Mouse (Mus musculus) left cerebral cortex, adult 2 months (tissue): Measurements from ENCODE around the gene Neurl4. TPM values are rescaled to one million over a fixed set of nuclear protein-coding genes. Genes with fewer than 3 reads are reported as not detected.
"Not testable (repeated sequence)": the region's sequence is repeated elsewhere in the genome, so short reads cannot be mapped to it uniquely, and the experiment has no call there.

ENCODE experiments used
- DNase-seq, 2 experiments: peaks; one replicate each; pipeline ENCODE4 v3.0.0; 2021 to 2022; ENCODE audit warnings: low spot score in 2 of 2, mixed read lengths in 1 of 2; ENCODE audit errors: extremely low spot score in 1 of 2
- H3K27ac ChIP-seq: fragments of 200-600 bp; 2 replicates; pipeline ENCODE4 v1.8.1; 2022
- H3K4me3 ChIP-seq: fragments of 200-600 bp; 2 replicates; pipeline ENCODE4 v1.8.1; 2022
- CTCF ChIP-seq: fragments of 200-600 bp; IDR thresholded peaks from 2 replicates; pipeline ENCODE4 v1.8.1; 2022; ENCODE audit warnings: antibody characterized with exemption, mild to moderate bottlenecking, moderate library complexity
- intact Hi-C: fragments of 180-260 bp; cut with DNase I; formaldehyde crosslinking; loops from one replicate; pipeline ENCODE4 v1.15.1; 2025
- long read RNA-seq, 2 experiments: library from polyadenylated mRNA; stranded (forward); transcript quantifications; one replicate each; pipeline ENCODE4 v2.0.0; 2021; ENCODE audit warnings: borderline mapping rate in 2 of 2
- total RNA-seq, 2 experiments: library from RNA; stranded (reverse); gene quantifications; 2 replicates each; pipeline ENCODE4 v1.2.3; 2021

Neurl4 gene
- 100 to 1,000 TPM; 121 to 124 TPM for total RNA-seq
- long read RNA-seq, experiment 1, full-length matches to known transcripts, result 12 of 54 reads
- long read RNA-seq, experiment 1, partial matches to known transcripts, result 22 of 54 reads
- long read RNA-seq, experiment 1, other reads (novel, unspliced or antisense), result 20 of 54 reads
- long read RNA-seq, experiment 2, full-length matches to known transcripts, result 8 of 70 reads
- long read RNA-seq, experiment 2, partial matches to known transcripts, result 33 of 70 reads
- long read RNA-seq, experiment 2, other reads (novel, unspliced or antisense), result 29 of 70 reads

- DNase-seq, result peak; percentile 84 to 86
- intact Hi-C loops, result loop anchor here (2.0 to 5.0 kb wide), 3 partner anchors 20 to 218 kb away; partner anchors contain the start of genes Kctd11, Nlgn2, Senp3 and Tmem256
- TF ChIP-seq CTCF, result no peak
- Histone ChIP-seq H3K27ac (peak within 1 kb of the TSS; percentile 95), H3K4me3 (peak within 1 kb of the TSS; percentile 79)
Observed at GRCm38 (mm10) chr11:69900471-69901405, at the start of gene Neurl4, which contains the start of gene 2810408A11Rik. TSS of gene Neurl4 (plus strand) at chr11:69901072. TSS of gene 2810408A11Rik (minus strand) at chr11:69900987.

GRCm38 (mm10) chr11:69853994-69854393 lies 46.9 kb upstream of the Neurl4 start:
- Histone ChIP-seq H3K27ac (no peak overlapping the region), H3K4me3 (no peak overlapping the region)
- TF ChIP-seq CTCF, result no peak
- DNase-seq, result no peak
- intact Hi-C loops, result no loop called here

DNA sequence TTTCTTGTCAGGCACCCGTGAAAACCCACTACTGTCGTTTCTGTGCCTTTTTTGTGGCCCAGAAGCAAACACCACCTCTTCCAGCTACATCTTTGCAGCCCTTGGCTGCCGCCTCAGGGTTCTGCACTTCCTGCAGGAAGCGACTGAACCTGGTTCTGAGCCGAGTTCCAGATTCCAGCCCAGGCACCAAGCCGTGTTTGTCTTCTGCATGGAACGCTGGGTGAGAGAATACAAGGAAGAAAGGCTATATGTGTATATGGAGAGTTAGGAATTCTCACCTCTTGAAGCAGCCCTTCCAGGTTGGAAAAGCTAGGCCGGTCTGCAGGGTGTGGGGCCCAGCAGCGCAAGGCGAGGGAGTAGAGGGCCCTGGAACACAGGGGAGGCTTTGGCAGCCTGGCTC lies 46.2 kb upstream of the Neurl4 start:
- intact Hi-C loops, result no loop called here
- DNase-seq, result no peak
- no peak overlapping the region for H3K27ac ChIP-seq
- no peak overlapping the region for H3K4me3 ChIP-seq
- TF ChIP-seq CTCF, result no peak

DNA sequence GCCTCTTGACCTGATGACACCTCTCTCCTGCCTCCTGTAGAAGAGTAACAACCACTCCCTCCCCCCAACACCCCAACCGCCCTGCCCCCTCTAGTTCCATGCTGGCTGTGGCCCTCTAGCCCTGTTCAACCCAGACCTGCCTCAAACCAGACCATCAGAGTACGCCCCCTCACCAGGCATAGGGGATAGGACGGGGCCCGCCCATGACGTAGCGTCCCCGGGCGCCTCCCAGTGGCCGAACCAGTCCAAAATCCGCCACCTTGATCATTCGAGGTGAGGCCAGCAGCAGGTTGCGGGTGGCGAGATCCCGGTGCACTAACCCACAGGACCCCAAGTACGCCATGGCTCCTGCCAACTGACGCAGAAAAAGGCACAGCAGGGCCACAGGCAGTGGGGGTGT lies 45.5 kb upstream of the Neurl4 start:
- DNase-seq, result no peak
- H3K4me3 ChIP-seq, result no peak overlapping the region
- intact Hi-C loops, result no loop called here
- peak; percentile 46 for TF ChIP-seq CTCF
- no peak overlapping the region for H3K27ac ChIP-seq

DNA sequence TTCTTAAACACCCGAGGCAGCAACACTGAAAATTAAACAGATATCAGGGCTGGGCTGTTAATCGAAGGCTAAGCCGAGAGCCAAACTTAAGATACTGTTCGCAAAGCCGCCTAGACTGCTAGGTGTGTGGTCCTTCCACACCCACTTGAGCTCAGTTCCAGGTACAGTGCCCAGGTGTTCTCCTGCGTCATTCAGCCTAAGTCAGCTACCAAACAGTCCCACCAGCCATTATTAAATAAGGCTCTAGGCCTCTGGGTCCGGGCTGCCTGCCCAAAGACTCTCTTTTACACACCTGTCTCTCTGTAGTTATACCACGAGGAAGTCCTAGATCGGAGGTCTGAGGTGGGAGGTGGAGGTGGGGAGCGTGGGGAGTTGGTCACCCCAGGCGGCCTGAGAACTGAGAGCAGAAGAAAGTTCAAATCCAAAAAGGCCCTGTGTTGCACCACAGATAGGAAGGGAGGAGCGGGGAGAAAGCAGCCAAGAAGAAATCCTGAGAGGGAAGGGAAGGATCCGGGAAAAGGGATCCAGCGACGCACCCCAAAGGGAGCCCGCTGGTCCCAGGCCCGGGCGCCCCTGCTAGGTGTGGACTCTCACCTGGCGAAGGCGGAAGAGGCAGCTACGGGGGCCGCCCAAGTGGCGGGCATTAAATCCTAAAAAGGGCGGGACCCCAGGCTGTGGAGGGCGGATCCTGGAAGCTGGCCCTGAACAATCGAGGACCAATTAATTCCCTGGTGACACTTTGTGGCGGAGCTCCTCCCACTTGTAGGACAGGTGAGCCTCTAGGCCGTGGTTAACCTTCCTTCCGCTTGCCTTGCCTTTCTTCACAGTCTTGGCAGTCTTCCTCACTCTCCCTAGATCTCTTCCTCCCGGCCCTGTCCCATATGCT lies 42.5 kb upstream of the Neurl4 start, which contains the start of gene Tnk1:
Gene Tnk1 (minus strand): TSS at position 618 of the 886 bp plus-strand sequence.
- no peak within 1 kb of the TSS for H3K4me3 ChIP-seq
- intact Hi-C loops, result no loop called here
- DNase-seq, result no peak
- TF ChIP-seq CTCF, result no peak
- no peak within 1 kb of the TSS for H3K27ac ChIP-seq

GRCm38 (mm10) chr11:69863729-69864128 lies 37.1 kb upstream of the Neurl4 start:
- not testable (repeated sequence) for H3K27ac ChIP-seq, DNase-seq
- intact Hi-C loops, result loop anchor here (5.0 kb wide), 1 partner anchor 51 kb away; no protein-coding TSS in a partner anchor

DNA sequence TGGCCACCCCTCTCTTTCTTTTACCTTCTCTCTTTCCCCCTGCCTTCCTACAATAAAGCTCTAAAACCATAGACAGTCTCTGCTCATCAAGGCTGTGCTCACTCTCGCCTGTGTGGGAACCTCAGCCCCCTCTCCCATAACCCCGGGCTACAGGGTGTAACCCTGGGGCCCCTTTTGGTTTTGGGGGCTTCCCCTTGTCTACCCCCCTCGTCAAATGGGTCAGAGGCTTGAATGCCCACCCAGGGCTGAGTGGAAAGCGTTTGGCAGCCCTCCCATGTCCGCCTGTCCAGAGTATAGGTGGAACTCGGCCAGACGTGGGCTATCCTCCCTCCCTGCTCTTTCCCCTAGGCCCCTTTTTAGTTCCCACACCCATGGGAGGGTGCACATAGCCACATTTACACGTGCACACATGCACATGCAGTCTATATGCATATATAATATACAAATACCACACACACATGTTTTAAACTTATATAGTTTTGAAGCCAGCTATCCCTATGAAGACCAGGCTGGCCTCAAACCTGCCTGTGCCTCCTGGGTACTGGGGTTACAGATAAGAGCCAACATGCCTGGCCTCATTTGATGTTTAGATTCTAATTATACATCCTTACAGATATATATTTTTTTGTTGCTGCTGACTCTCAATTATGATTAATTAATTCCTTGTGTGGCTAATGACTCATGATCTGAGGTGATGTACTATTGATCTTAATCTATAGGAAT lies 36.6 kb upstream of the Neurl4 start:
- Histone ChIP-seq H3K27ac (no peak overlapping the region), H3K4me3 (no peak overlapping the region)
- TF ChIP-seq CTCF, result no peak
- no peak for DNase-seq
- intact Hi-C loops, result loop anchor here (5.0 kb wide), 1 partner anchor 52 kb away; no protein-coding TSS in a partner anchor

More at GRCm38 (mm10) chr11:69863729-69864128, 37.1 kb upstream of the Neurl4 start:
- not testable (repeated sequence) for H3K4me3 ChIP-seq

GRCm38 (mm10) chr11:69865561-69865960 lies 35.3 kb upstream of the Neurl4 start:
- intact Hi-C loops, result no loop called here
- DNase-seq, result no peak
- Histone ChIP-seq H3K27ac (no peak overlapping the region), H3K4me3 (no peak overlapping the region)
- TF ChIP-seq CTCF, result no peak

- TF ChIP-seq CTCF, result no peak
Observed at GRCm38 (mm10) chr11:69867335-69867734, 33.5 kb upstream of the Neurl4 start.

DNA sequence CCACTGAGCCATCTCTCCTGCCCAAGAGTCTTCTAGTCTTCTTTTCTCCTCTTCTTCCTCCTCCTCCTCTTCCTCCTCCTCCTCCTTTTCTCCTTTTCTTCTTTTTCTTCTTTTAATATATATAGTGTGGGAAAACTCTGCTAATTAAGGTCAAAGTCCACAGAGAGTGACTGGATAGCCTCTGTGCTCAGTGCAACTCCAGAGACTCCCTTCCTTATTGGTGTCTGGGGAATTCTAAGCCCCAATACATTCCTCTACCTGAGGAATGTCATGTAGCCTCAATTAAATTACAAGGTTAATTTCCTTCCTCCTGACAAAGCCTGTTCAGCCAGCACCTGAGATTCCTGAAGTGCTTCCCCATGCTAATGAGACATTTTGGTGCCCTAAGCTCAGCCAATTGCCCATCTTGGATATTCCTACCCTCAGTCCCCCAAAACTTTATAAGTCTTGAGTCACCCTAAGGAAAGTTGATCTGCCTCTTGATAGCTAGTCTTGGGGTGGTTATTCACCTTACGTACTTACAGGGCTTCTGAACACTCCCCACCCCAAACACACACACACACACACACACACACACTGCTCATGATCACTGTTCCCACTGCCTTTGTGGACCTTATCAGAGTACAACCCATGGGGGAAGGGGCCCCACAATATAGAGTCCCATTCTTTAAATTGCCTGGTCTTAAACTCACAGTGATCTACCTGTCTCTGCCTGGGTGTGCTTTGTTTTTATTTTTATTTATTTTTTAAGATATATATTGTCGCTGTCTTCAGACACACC lies 30.4 kb upstream of the Neurl4 start:
- Histone ChIP-seq H3K27ac (no peak overlapping the region), H3K4me3 (no peak overlapping the region)
- no peak for TF ChIP-seq CTCF
- intact Hi-C loops, result no loop called here
- DNase-seq, result no peak

More at GRCm38 (mm10) chr11:69867335-69867734, 33.5 kb upstream of the Neurl4 start:
- Histone ChIP-seq H3K4me3 (no peak overlapping the region), H3K27ac (no peak overlapping the region)
- intact Hi-C loops, result no loop called here
- DNase-seq, result no peak
